In the genomic region with DNA sequence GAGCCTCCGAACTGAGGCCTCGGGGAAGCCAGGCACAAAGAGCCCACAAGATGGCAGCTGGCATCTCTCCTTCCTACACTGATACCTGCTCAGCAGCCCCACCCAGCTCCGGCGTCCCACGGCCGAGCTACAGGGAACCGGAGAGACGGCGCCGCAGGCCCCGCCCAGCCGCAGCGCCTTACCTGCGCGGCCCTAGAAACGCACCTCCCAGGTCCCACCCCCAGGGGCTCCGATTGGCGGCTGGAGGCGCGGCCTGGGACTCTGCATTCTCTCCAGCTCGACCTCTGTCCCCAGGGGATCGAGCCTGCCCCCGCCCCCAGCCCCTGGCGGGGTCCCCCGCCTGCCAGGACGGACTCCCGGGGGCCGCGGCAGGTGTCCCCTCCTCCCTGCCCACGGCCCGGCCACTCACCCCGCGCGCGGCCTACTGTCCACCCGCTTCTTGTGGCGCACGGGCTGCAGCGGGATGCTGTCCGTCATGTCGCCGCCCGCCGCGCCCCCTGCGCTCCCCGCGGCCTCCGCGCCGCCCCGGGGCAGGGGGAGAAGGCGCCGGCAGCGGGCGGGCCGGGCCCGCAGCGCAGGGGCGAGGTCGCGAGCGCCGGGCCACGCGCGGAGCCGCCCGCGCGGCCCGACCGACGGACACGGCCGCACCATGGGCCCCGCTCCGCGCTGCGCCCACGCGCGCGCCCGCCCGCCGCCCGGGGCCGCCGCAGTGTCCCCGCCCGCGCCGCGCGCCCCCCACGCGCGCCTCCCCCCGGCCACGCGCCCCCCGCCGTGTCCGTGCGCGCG, we compare ENCODE assay signal across 8 mouse cellular contexts. TPM values are rescaled to one million over a fixed set of nuclear protein-coding genes. Genes with fewer than 3 reads are reported as not detected.
DNase-seq lines count a peak whose midpoint lies in the region; ATAC-seq and TF ChIP-seq lines count a peak whose summit lies in the region.

No protein-coding gene starts in this region.

- peak; percentile 78 for ATAC-seq in activated CD4-positive, CD25-positive, alpha-beta regulatory T cell, adult 4 months
- ATAC-seq in hindbrain, postnatal 0 days = peak; percentile 78

- H3K4me2 ChIP-seq in hindbrain, postnatal 0 days (ENCODE audit: low read depth, low read length) = peak overlapping the region; percentile 56

- TF ChIP-seq CTCF in hindbrain, postnatal 0 days (IDR thresholded peaks at IDR 0.05; ENCODE audit: low read depth) = peak; percentile 48

- H3K27me3 ChIP-seq in hindbrain, postnatal 0 days (ENCODE audit: insufficient read depth, low read length) = no peaks in the 10 kb centered on the region

- peak overlapping the region; percentile 98 for H3K9ac ChIP-seq in hindbrain, postnatal 0 days (replicated peaks; ENCODE audit: low read length)

- no peaks in the 10 kb centered on the region for H3K36me3 ChIP-seq in hindbrain, postnatal 0 days (ENCODE audit: insufficient read depth, low read length)

- peak overlapping the region; percentile 98 for H3K27ac ChIP-seq in hindbrain, postnatal 0 days

- H3K4me3 ChIP-seq in hindbrain, postnatal 0 days (ENCODE audit: low read length) = peak overlapping the region; percentile 87

- H3K9me3 ChIP-seq in hindbrain, postnatal 0 days (ENCODE audit: low read length) = no peaks in the 10 kb centered on the region

- under 1% methylated on average over 42 of the region's 108 CpGs for WGBS in hindbrain, postnatal 0 days

- H3K4me1 ChIP-seq in hindbrain, postnatal 0 days (ENCODE audit: insufficient read depth, low read length) = no peaks in the 10 kb centered on the region; the same call in 1 of the 2 replicates

- DNase-seq in cerebellum, postnatal 10 days = peak; percentile 86
- DNase-seq in frontal cortex, postnatal 25 days (ENCODE audit: low spot score in 2 of 2) = peak; percentile 63 to 64
- peak; percentile 82 for DNase-seq in hindbrain, postnatal 0 days (ENCODE audit: low spot score)
- DNase-seq in left cerebral cortex, adult 18-20 months (ENCODE audit: low spot score in 2 of 2) = peak; percentile 67 to 82
- DNase-seq in lung, postnatal 14 days = peak; percentile 76
- DNase-seq in right cerebral cortex, adult 2 months (ENCODE audit: low spot score in 2 of 2) = peak; percentile 78 to 82
- DNase-seq in yolk sac, embryonic 10.5 days (ENCODE audit: low spot score) = peak; percentile 91

RNA-seq across cellular contexts. Expression of a gene that starts 0.7 kb away (rescaled TPM):
- 1 to 10 TPM; 4.0 to 7.6 TPM for polyA plus RNA-seq in activated CD4-positive, CD25-positive, alpha-beta regulatory T cell, adult 4 months (2017; shearing (Covaris generic))
- 577 and 607 TPM in 2 replicates for total RNA-seq in hindbrain, postnatal 0 days (2014; rRNA removed)
- 127 and 130 TPM in 2 replicates for polyA plus RNA-seq in hindbrain, postnatal 0 days (2015; fragmentation: Nextera tagmentation; extraction: Ambion mirVana)
- 100 to 1,000 TPM; 417 to 436 TPM for total RNA-seq in left cerebral cortex, adult 18-20 months (2021)

RNA-seq across cellular contexts. Expression of a gene that starts 26.3 kb away (rescaled TPM):
- under 1 TPM in 1 of 2 experiments, not detected in 1; 0.17 TPM for polyA plus RNA-seq in activated CD4-positive, CD25-positive, alpha-beta regulatory T cell, adult 4 months (2017; shearing (Covaris generic))
- total RNA-seq in hindbrain, postnatal 0 days (2014; rRNA removed) = 0.31 and 0.32 TPM in 2 replicates
- 0.10 and 0.16 TPM in 2 replicates for polyA plus RNA-seq in hindbrain, postnatal 0 days (2015; fragmentation: Nextera tagmentation; extraction: Ambion mirVana)
- under 1 TPM; 0.07 to 0.44 TPM for total RNA-seq in left cerebral cortex, adult 18-20 months (2021)

Comparison
In these comparisons a context has a peak if more than half of its experiments do, and no peak if none do; other contexts are left out.
1. Peak in every context shown above with its lines: DNase-seq, ATAC-seq, H3K4me3 ChIP-seq and H3K27ac ChIP-seq.